Mouse (Mus musculus): ENCODE data around the gene Cacna2d2.

GRCm38 (mm10) chr9:107570016-107570415, 170.6 kb downstream of the Cacna2d2 start:
- TF ChIP-seq POLR2A (IDR thresholded peaks at IDR 0.05; ENCODE audit: low read depth, low read length) (no peak), CTCF (IDR thresholded peaks at IDR 0.05; ENCODE audit: extremely low read depth, insufficient read length, insufficient replicate concordance, low read depth, low read length) (no peak)

All from small intestine, adult 2 months (tissue).